Comparison of ENCODE assay signal across 8 mouse cellular contexts in the genomic region with DNA sequence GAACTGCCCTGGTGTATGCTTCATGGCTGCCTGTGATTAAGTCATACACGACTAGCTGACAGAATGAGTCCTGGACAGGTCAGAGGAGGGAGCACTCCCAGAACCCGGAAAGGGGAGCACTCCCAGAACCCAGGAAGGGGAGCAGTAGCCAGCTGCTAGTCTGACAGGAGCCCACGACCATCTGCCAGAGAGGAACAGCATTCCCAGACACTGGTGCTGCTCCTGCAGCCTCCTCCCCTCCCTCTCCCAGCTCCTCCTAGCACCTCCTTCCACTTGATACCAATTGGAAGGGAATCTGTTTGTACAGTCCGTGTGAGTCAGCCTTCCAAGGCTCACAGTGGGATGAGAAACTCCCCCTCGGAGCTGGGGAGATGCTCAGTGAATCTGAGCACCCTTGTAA. TPM values are rescaled to one million over a fixed set of nuclear protein-coding genes. Genes with fewer than 3 reads are reported as not detected.
A peak's percentile ranks its signal among the peaks of the same experiment; 100 is the strongest.
DNase-seq lines count a peak whose midpoint lies in the region; ATAC-seq and TF ChIP-seq lines count a peak whose summit lies in the region.

No protein-coding gene starts in this region.

- TF ChIP-seq CTCF in midbrain, postnatal 0 days (IDR thresholded peaks at IDR 0.05): no peak
- TF ChIP-seq CTCF in heart, adult 2 months (IDR thresholded peaks at IDR 0.05): no peak

- 40% methylated on average over 5 of the region's 5 CpGs for WGBS in midbrain, embryonic 11.5 days
- 30% methylated on average over 5 of the region's 5 CpGs for WGBS in midbrain, postnatal 0 days
- WGBS in heart, adult 2 months: 25% methylated on average over 5 of the region's 5 CpGs

- no peak for DNase-seq in midbrain, embryonic 11.5 days (ENCODE audit: low spot score, missing footprints)
- no peak for DNase-seq in midbrain, postnatal 0 days (ENCODE audit: low spot score)
- peak; percentile 27 to 34 for DNase-seq in heart, adult 2 months
- DNase-seq in left cerebral cortex, adult 18-20 months (ENCODE audit: low spot score in 2 of 2): peak; percentile 61 to 73
- peak; percentile 33 for DNase-seq in right cerebral cortex, postnatal 4 days
- DNase-seq in embryo, embryonic 10 days (ENCODE audit: low spot score): no peak
- no peak for DNase-seq in yolk sac, embryonic 10.5 days (ENCODE audit: low spot score)
- no peak for DNase-seq in urinary bladder, postnatal 10 days (ENCODE audit: low spot score)

- H3K4me1 ChIP-seq in midbrain, embryonic 11.5 days (ENCODE audit: control insufficient read depth, insufficient read depth, low read length): 0 out of 2 replicates have a peak, but pooled peaks cover 2% of the 10 kb centered on the region
- 0 out of 2 replicates have a peak, but pooled peaks cover 3% of the 10 kb centered on the region for H3K4me1 ChIP-seq in midbrain, postnatal 0 days (ENCODE audit: insufficient read depth, low read length)
- H3K4me1 ChIP-seq in heart, adult 2 months (ENCODE audit: control insufficient read depth, insufficient read depth, low read length): no peaks in the 10 kb centered on the region

- TF ChIP-seq POLR2A in heart, adult 2 months (IDR thresholded peaks at IDR 0.05; ENCODE audit: insufficient read depth, low read depth, low read length): no peak

- H3K27me3 ChIP-seq in midbrain, embryonic 11.5 days (ENCODE audit: control insufficient read depth, insufficient read depth, low read length): no peaks in the 10 kb centered on the region
- no peaks in the 10 kb centered on the region for H3K27me3 ChIP-seq in midbrain, postnatal 0 days (ENCODE audit: insufficient read depth, low read length)
- H3K27me3 ChIP-seq in heart, adult 2 months (ENCODE audit: control insufficient read depth, insufficient read depth, low read length): no peaks in the 10 kb centered on the region

- H3K9ac ChIP-seq in midbrain, embryonic 11.5 days (ENCODE audit: low read length): no peak overlapping the region
- H3K9ac ChIP-seq in midbrain, postnatal 0 days (replicated peaks; ENCODE audit: low read length, poor library complexity, severe bottlenecking): no peak overlapping the region; the same call in 1 of the 2 replicates
- no peak overlapping the region for H3K9ac ChIP-seq in heart, adult 2 months (ENCODE audit: low read depth, low read length)

- ATAC-seq in midbrain, embryonic 11.5 days (ENCODE audit: low FRiP score): 0 out of 2 replicates have a peak, but pooled peaks have one; percentile 40
- ATAC-seq in midbrain, postnatal 0 days (ENCODE audit: low FRiP score): no peak

- H3K27ac ChIP-seq in midbrain, embryonic 11.5 days (ENCODE audit: low read depth, low read length): no peak overlapping the region
- no peak overlapping the region for H3K27ac ChIP-seq in midbrain, postnatal 0 days (ENCODE audit: low read depth, low read length)
- no peak overlapping the region for H3K27ac ChIP-seq in heart, adult 2 months

- no peak for TF ChIP-seq EP300 in heart, adult 2 months (IDR thresholded peaks at IDR 0.05; ENCODE audit: insufficient read depth, low read depth, low read length)

- intact Hi-C loops in heart, adult 2 months (cut with DNase I): no loop called here

- H3K36me3 ChIP-seq in midbrain, embryonic 11.5 days (ENCODE audit: control insufficient read depth, insufficient read depth, low read length): no peaks in the 10 kb centered on the region
- H3K36me3 ChIP-seq in midbrain, postnatal 0 days (ENCODE audit: insufficient read depth, low read length): no peaks in the 10 kb centered on the region
- H3K36me3 ChIP-seq in heart, adult 2 months (ENCODE audit: control insufficient read depth, insufficient read depth, low read length): no peaks in the 10 kb centered on the region

- H3K4me2 ChIP-seq in midbrain, embryonic 11.5 days: no peak overlapping the region
- no peak overlapping the region for H3K4me2 ChIP-seq in midbrain, postnatal 0 days (ENCODE audit: low read depth, low read length, poor library complexity, severe bottlenecking)

- no peaks in the 10 kb centered on the region for H3K9me3 ChIP-seq in midbrain, embryonic 11.5 days (ENCODE audit: control insufficient read depth, low read length)
- H3K9me3 ChIP-seq in midbrain, postnatal 0 days (ENCODE audit: low read length): no peaks in the 10 kb centered on the region

- no peak overlapping the region for H3K4me3 ChIP-seq in midbrain, embryonic 11.5 days (ENCODE audit: low read depth, low read length)
- no peak overlapping the region for H3K4me3 ChIP-seq in midbrain, postnatal 0 days (ENCODE audit: low read depth, low read length)
- H3K4me3 ChIP-seq in heart, adult 2 months: no peak overlapping the region

- H3K79me2 ChIP-seq in heart, adult 2 months (replicated peaks; ENCODE audit: control insufficient read depth, insufficient read depth, low read length): no peaks in the 10 kb centered on the region

RNA-seq across cellular contexts. Expression of a gene that starts 35.0 kb away (rescaled TPM):
- 423 and 440 TPM in 2 replicates for polyA plus RNA-seq in midbrain, embryonic 11.5 days (2014; fragmentation: Nextera tagmentation; extraction: Ambion mirVana)
- total RNA-seq in midbrain, postnatal 0 days (2014; rRNA removed): 56.4 and 89.2 TPM in 2 replicates
- polyA plus RNA-seq in midbrain, postnatal 0 days (2015; fragmentation: Nextera tagmentation; extraction: Ambion mirVana): 476 and 513 TPM in 2 replicates
- 100 to 1,000 TPM; 205 to 240 TPM for total RNA-seq in heart, adult 2 months (2021)
- polyA plus RNA-seq in heart, adult 2 months (2012; rRNA removed): 61.1 and 80.2 TPM in 2 replicates
- 100 to 1,000 TPM; 231 to 242 TPM for total RNA-seq in left cerebral cortex, adult 18-20 months (2021)

Comparison
In these comparisons a context has a peak if more than half of its experiments do, and no peak if none do; other contexts are left out.
1. DNase-seq: peak in heart, adult 2 months (2 of 2), left cerebral cortex, adult 18-20 months (2 of 2) and right cerebral cortex, postnatal 4 days (single experiment); none in midbrain, embryonic 11.5 days (single experiment), midbrain, postnatal 0 days (single experiment), embryo, embryonic 10 days (single experiment), yolk sac, embryonic 10.5 days (single experiment) and urinary bladder, postnatal 10 days (single experiment).